Mouse (Mus musculus) right cerebral cortex, adult 18-20 months (tissue): ENCODE data around the gene Gbp10.
"Not testable (repeated sequence)": the region's sequence is repeated elsewhere in the genome, so short reads cannot be mapped to it uniquely, and the experiment has no call there.

ENCODE experiments used
- DNase-seq: peaks from one replicate; pipeline ENCODE4 v3.0.0; 2022; ENCODE audit warnings: mixed read lengths

The Gbp10 gene

GRCm38 (mm10) chr5:105239483-105240047, at the start of gene Gbp10:
TSS of gene Gbp10 (minus strand) at chr5:105239533.
- DNase-seq: not testable (repeated sequence)

- not testable (repeated sequence) for DNase-seq
These were observed 21.3 kb upstream of the Gbp10 start for GRCm38 (mm10) chr5:105260673-105261072.

- DNase-seq: no peak
These were observed 13.2 kb upstream of the Gbp10 start for GRCm38 (mm10) chr5:105252491-105252890.

- DNase-seq: not testable (repeated sequence)
These were observed 5.4 kb upstream of the Gbp10 start for GRCm38 (mm10) chr5:105244741-105245140.

GRCm38 (mm10) chr5:105240982-105241381, 1.6 kb upstream of the Gbp10 start:
- DNase-seq: not testable (repeated sequence)

- DNase-seq: not testable (repeated sequence)
These were observed 931 bp downstream of the Gbp10 start for GRCm38 (mm10) chr5:105238402-105238801.

- not testable (repeated sequence) for DNase-seq
These were observed 3.3 kb downstream of the Gbp10 start for GRCm38 (mm10) chr5:105236040-105236439.

- DNase-seq: not testable (repeated sequence)
These were observed 30.4 kb downstream of the Gbp10 start for GRCm38 (mm10) chr5:105208957-105209356.

GRCm38 (mm10) chr5:105200791-105201355, 38.5 kb downstream of the Gbp10 start:
- DNase-seq: not testable (repeated sequence)

- not testable (repeated sequence) for DNase-seq
These were observed 40.2 kb downstream of the Gbp10 start for GRCm38 (mm10) chr5:105199149-105199548.

GRCm38 (mm10) chr5:105197915-105198560, 41.3 kb downstream of the Gbp10 start:
- DNase-seq: not testable (repeated sequence)

GRCm38 (mm10) chr5:105196308-105196707, 43.0 kb downstream of the Gbp10 start:
- DNase-seq: not testable (repeated sequence)

GRCm38 (mm10) chr5:105192536-105192935, 46.8 kb downstream of the Gbp10 start:
- not testable (repeated sequence) for DNase-seq

GRCm38 (mm10) chr5:105181446-105181845, 57.9 kb downstream of the Gbp10 start:
- no peak for DNase-seq
